Mouse (Mus musculus): ENCODE data around the gene Lcn5. TPM values are rescaled to one million over a fixed set of nuclear protein-coding genes. Genes with fewer than 3 reads are reported as not detected.

Gene Lcn5
- polyA plus RNA-seq (2015; fragmentation: Nextera tagmentation; extraction: Ambion mirVana): not detected in 2 replicates

- Histone ChIP-seq H3K9me3 (replicated peaks) (no peaks in the 10 kb centered on the region), H3K36me3 (replicated peaks) (no peaks in the 10 kb centered on the region), H3K27ac (replicated peaks) (no peak within 1 kb of the TSS), H3K27me3 (peaks cover 5% of the 10 kb centered on the region; the same call in 1 of the 2 replicates), H3K9ac (no peak within 1 kb of the TSS), H3K4me1 (replicated peaks) (no peaks in the 10 kb centered on the region), H3K4me3 (replicated peaks) (no peak within 1 kb of the TSS), H3K4me2 (no peak within 1 kb of the TSS)
- ATAC-seq (ENCODE audit: insufficient read depth): no peak
Measured at GRCm38 (mm10) chr2:25657652-25658051, at the start of gene Lcn5. Lcn5 (plus strand) TSS chr2:25657952.

DNA sequence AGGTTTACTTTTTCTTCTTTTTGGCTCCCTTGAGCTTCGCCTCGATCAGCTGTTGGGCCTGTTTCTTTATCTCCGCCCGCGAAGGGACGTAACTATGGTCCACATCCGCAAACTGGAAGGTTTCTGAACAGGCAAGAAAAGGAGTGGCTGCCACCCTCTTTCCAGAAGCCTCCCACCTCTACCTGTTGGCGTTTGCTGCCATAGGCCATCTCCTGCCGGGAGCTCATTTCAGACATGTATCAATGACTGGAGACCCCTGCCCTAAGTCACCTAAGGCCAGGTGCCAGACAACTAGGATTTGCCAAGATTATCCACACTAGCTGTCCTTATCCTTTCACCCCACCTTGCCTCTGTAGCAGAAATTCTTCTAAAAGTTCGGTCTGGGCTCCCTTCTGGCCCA, 49.1 kb upstream of the Lcn5 start:
- H3K9ac ChIP-seq: 0 out of 2 replicates have a peak overlapping the region, but pooled peaks have one; percentile 8
- no peaks in the 10 kb centered on the region for H3K9me3 ChIP-seq (replicated peaks)
- peak overlapping the region; percentile 89 for H3K4me3 ChIP-seq (replicated peaks)
- peak overlapping the region; percentile 80 for H3K4me2 ChIP-seq
- peaks cover 11% of the 10 kb centered on the region; the same call in 1 of the 2 replicates for H3K27me3 ChIP-seq
- H3K4me1 ChIP-seq (replicated peaks): peaks cover 31% of the 10 kb centered on the region
- peak overlapping the region; percentile 86; the same call in 1 of the 2 replicates for H3K27ac ChIP-seq (replicated peaks)
- no peaks in the 10 kb centered on the region; the same call in 1 of the 2 replicates for H3K36me3 ChIP-seq (replicated peaks)
- ATAC-seq (ENCODE audit: insufficient read depth): no peak
- WGBS (ENCODE audit: insufficient replicate concordance): 50% methylated on average over 10 of the region's 10 CpGs

DNA sequence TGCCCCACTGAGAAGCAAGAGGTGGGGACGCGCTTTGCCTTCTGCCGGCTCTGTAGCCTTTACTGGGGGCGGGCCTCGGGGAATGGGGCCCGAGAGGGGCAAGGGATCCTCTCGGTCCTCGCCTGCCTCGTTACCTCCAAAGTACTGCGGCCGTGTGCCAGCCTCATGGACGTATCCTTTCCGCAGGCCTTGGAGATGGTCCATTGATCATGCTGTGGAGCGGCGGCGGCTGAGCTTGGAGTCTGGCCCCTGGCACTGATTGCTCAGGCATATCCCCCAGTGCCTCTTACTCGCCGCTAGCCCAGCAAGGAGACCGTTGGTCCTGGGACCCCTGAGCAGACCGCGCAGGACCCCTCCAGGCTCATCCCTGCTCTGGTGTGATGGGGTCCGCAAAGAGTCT, 41.4 kb upstream of the Lcn5 start:
- H3K4me2 ChIP-seq: peak overlapping the region; percentile 13

GRCm38 (mm10) chr2:25617578-25617977, 40.2 kb upstream of the Lcn5 start, which contains the start of gene Ccdc183:
Ccdc183 (minus strand) TSS chr2:25617678.
- H3K36me3 ChIP-seq (replicated peaks): no peaks in the 10 kb centered on the region
- no peak within 1 kb of the TSS for H3K4me3 ChIP-seq (replicated peaks)
- ATAC-seq (ENCODE audit: insufficient read depth): no peak
- H3K9ac ChIP-seq: no peak within 1 kb of the TSS
- peaks cover 18% of the 10 kb centered on the region for H3K4me1 ChIP-seq (replicated peaks)
- H3K27me3 ChIP-seq: peaks cover 66% of the 10 kb centered on the region
- H3K9me3 ChIP-seq (replicated peaks): no peaks in the 10 kb centered on the region
- 49% methylated on average over 3 of the region's 3 CpGs for WGBS (ENCODE audit: insufficient replicate concordance)
- H3K27ac ChIP-seq (replicated peaks): no peak within 1 kb of the TSS
- no peak within 1 kb of the TSS for H3K4me2 ChIP-seq

More for the DNA sequence above, 41.4 kb upstream of the Lcn5 start:
- 18% methylated on average over 22 of the region's 22 CpGs for WGBS (ENCODE audit: insufficient replicate concordance)
- Histone ChIP-seq H3K27me3 (peaks cover 66% of the 10 kb centered on the region), H3K4me3 (replicated peaks) (no peak overlapping the region), H3K36me3 (replicated peaks) (no peaks in the 10 kb centered on the region), H3K9ac (no peak overlapping the region), H3K9me3 (replicated peaks) (no peaks in the 10 kb centered on the region), H3K4me1 (replicated peaks) (peaks cover 13% of the 10 kb centered on the region), H3K27ac (replicated peaks) (no peak overlapping the region)
- no peak for ATAC-seq (ENCODE audit: insufficient read depth)

- H3K4me1 ChIP-seq (replicated peaks): peaks cover 18% of the 10 kb centered on the region
- no peak overlapping the region for H3K9ac ChIP-seq
- no peaks in the 10 kb centered on the region for H3K9me3 ChIP-seq (replicated peaks)
- H3K27me3 ChIP-seq: peaks cover 49% of the 10 kb centered on the region
- no peak overlapping the region for H3K4me3 ChIP-seq (replicated peaks)
- H3K27ac ChIP-seq (replicated peaks): no peak overlapping the region
- 11% methylated on average over 6 of the region's 6 CpGs for WGBS (ENCODE audit: insufficient replicate concordance)
- H3K36me3 ChIP-seq (replicated peaks): no peaks in the 10 kb centered on the region
- H3K4me2 ChIP-seq: no peak overlapping the region
- no peak for ATAC-seq (ENCODE audit: insufficient read depth)
Measured at GRCm38 (mm10) chr2:25620386-25620785, 37.4 kb upstream of the Lcn5 start.

DNA sequence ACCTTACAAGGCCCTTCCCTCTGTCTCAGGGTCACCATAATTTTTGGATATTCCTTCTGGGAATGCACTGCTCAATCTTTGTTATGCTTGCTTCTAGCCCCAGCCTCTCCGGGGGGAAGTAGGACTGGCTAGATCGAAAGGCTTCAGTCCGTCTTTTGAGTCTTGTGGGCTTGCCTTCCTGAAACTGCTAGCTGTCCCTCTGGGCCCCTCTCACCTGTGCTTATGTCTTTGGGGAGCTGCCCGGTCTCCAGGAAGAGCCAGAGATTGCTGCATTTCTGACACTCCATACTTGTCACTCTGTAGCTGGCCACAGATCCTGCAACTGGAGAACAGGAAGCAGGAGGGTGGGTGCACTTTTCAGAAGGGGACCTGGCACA, 36.9 kb upstream of the Lcn5 start:
- no peak overlapping the region for H3K4me3 ChIP-seq (replicated peaks)
- peak overlapping the region; percentile 74 for H3K4me2 ChIP-seq
- H3K4me1 ChIP-seq (replicated peaks): peaks cover 17% of the 10 kb centered on the region
- H3K36me3 ChIP-seq (replicated peaks): no peaks in the 10 kb centered on the region
- H3K9me3 ChIP-seq (replicated peaks): no peaks in the 10 kb centered on the region
- WGBS (ENCODE audit: insufficient replicate concordance): 50% methylated on average over 4 of the region's 4 CpGs
- H3K9ac ChIP-seq: no peak overlapping the region
- H3K27ac ChIP-seq (replicated peaks): no peak overlapping the region
- peaks cover 44% of the 10 kb centered on the region for H3K27me3 ChIP-seq
- ATAC-seq (ENCODE audit: insufficient read depth): no peak

DNA sequence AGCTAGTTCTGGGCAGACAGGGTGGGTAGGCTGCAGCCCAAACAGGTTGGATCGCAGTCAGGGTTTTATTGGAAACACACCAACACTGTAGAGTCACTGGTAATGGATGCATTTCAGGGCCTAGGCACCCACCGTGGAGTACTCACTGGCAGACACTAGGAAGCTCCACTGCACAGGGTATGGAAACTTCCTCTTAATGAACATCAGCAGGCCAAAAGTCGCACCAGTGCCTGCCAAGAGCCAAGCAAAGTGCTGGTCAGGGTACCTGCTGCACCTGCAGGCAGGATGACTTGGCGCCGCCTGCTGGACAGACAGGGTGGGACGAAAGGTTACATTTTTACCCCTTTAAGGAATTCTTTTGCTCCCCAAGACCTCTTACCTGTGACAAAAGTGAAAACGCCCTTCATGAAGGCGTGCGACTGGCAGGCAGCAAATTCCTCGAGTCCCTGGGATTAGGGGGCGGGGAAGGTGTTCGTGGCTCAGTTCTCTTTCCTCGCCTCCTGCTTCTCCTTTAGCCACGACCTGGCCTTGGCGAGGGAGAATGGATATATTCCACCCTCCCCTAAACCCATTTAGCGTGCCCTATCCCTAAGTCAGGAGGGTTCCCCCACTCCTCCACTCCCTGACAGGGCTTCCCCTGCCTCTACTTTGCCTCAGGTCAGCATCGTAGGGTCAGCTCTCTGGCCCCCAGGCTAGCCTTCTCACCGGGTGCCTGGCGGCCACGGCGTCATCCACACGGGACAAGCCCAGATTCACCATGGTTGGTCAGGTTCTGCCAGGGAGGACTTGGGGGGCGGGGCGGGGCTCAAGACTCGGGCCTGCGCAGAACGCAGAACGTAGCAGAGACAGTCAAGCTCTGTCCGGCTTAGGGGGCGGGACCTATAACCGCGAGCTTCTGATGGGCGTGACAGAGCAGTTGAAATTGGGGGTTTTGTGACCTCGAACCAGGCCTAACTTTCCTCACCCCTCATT, 36.2 kb upstream of the Lcn5 start, which contains the start of gene Tmem141:
Gene Tmem141 (minus strand): TSS at position 777 of the 972 bp plus-strand sequence.
- Histone ChIP-seq H3K4me2 (peak within 1 kb of the TSS; percentile 74), H3K27ac (replicated peaks) (no peak within 1 kb of the TSS), H3K4me3 (replicated peaks) (peak within 1 kb of the TSS; percentile 52), H3K4me1 (replicated peaks) (peaks cover 12% of the 10 kb centered on the region), H3K9ac (no peak within 1 kb of the TSS), H3K27me3 (peaks cover 38% of the 10 kb centered on the region), H3K36me3 (replicated peaks) (no peaks in the 10 kb centered on the region), H3K9me3 (replicated peaks) (no peaks in the 10 kb centered on the region)
- ATAC-seq (ENCODE audit: insufficient read depth): peak; percentile 79
- WGBS (ENCODE audit: insufficient replicate concordance): 7% methylated on average over 34 of the region's 34 CpGs

DNA sequence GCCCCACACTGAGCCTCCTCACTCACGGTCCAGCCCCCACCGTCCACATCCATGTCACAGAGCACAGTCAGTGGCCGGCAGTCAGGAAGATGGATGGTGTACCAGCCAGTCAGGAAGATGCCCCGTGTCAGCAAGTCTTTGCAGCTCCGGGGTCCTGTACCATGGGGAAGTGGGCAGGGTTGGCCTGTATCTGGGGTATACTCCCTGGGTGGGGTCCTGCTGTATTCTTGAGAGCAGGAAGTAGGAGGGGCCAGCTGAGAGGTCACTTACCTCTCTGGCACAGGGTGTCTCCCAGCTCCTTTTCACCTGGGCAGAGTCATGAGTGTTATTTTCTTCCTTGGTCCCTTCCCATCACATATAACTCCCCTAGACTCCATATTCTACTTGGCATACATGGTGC, 31.8 kb upstream of the Lcn5 start:
- no peak overlapping the region for H3K27ac ChIP-seq (replicated peaks)
- H3K4me1 ChIP-seq (replicated peaks): peaks cover 13% of the 10 kb centered on the region
- no peaks in the 10 kb centered on the region for H3K36me3 ChIP-seq (replicated peaks)
- no peaks in the 10 kb centered on the region for H3K27me3 ChIP-seq
- H3K4me3 ChIP-seq (replicated peaks): no peak overlapping the region
- 32% methylated on average over 5 of the region's 5 CpGs for WGBS (ENCODE audit: insufficient replicate concordance)
- H3K4me2 ChIP-seq: no peak overlapping the region
- H3K9ac ChIP-seq: no peak overlapping the region
- no peak for ATAC-seq (ENCODE audit: insufficient read depth)
- H3K9me3 ChIP-seq (replicated peaks): no peaks in the 10 kb centered on the region

DNA sequence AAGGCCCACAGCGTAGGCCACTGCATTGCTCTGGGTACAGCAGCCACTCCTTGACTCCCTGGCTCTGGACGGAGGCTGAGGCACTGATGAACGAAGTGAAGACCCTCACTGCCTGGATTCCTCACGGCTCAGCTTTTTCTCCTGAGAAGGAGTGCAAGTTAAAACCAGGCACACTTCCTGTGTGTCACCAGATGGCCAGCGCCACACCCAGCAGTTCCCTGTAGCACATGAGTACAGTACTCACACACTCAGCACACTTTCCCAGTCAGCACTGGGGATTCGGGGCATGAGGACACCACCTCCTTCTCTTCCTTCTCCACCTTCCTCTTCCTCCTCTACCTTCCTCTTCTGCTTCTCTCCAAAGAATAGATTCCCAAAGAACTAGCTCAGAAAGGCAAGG, 29.9 kb upstream of the Lcn5 start, which contains the start of gene Fcna:
Gene Fcna (minus strand): TSS at position 220 of the 400 bp plus-strand sequence.
- H3K4me2 ChIP-seq: no peak within 1 kb of the TSS
- WGBS (ENCODE audit: insufficient replicate concordance): 53% methylated on average over 6 of the region's 6 CpGs
- H3K9me3 ChIP-seq (replicated peaks): no peaks in the 10 kb centered on the region
- no peaks in the 10 kb centered on the region for H3K27me3 ChIP-seq
- ATAC-seq (ENCODE audit: insufficient read depth): peak; percentile 28; the same call in 1 of the 2 replicates
- no peaks in the 10 kb centered on the region for H3K36me3 ChIP-seq (replicated peaks)
- peaks cover 3% of the 10 kb centered on the region; the same call in 1 of the 2 replicates for H3K4me1 ChIP-seq (replicated peaks)
- H3K9ac ChIP-seq: no peak within 1 kb of the TSS
- no peak within 1 kb of the TSS for H3K4me3 ChIP-seq (replicated peaks)
- H3K27ac ChIP-seq (replicated peaks): no peak within 1 kb of the TSS

- no peak overlapping the region for H3K9ac ChIP-seq
- no peaks in the 10 kb centered on the region for H3K36me3 ChIP-seq (replicated peaks)
- H3K4me2 ChIP-seq: no peak overlapping the region
- no peak for ATAC-seq (ENCODE audit: insufficient read depth)
- H3K27ac ChIP-seq (replicated peaks): no peak overlapping the region
- H3K4me1 ChIP-seq (replicated peaks): peaks cover 3% of the 10 kb centered on the region; the same call in 1 of the 2 replicates
- H3K9me3 ChIP-seq (replicated peaks): no peaks in the 10 kb centered on the region
- H3K27me3 ChIP-seq: no peaks in the 10 kb centered on the region
- no peak overlapping the region for H3K4me3 ChIP-seq (replicated peaks)
- 35% methylated on average over 4 of the region's 4 CpGs for WGBS (ENCODE audit: insufficient replicate concordance)
Measured at GRCm38 (mm10) chr2:25628738-25629137, 29.0 kb upstream of the Lcn5 start.

DNA sequence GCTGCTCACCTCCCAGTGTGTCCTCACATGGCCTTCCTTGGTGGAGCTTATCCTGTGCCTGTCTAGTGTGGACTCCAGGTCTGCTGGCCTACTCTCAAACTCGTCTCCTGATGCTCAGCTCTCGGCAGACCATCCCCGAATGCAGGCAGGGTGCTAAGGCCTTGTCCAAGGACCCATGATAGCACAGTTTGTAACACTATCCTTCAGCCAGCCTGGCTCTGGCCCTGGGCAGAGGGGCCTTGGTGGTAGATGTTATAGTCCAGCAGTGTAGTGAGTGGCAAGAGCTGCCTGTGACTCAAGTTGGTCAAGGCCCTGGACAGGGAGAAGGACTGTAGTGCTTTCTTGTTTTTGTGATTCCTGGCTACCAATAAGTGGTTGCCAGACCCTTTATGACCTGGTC, 24.1 kb upstream of the Lcn5 start:
- H3K27me3 ChIP-seq: no peaks in the 10 kb centered on the region
- no peak for ATAC-seq (ENCODE audit: insufficient read depth)
- no peak overlapping the region for H3K4me3 ChIP-seq (replicated peaks)
- H3K9me3 ChIP-seq (replicated peaks): no peaks in the 10 kb centered on the region
- H3K4me1 ChIP-seq (replicated peaks): peaks cover under 1% of the 10 kb centered on the region; the same call in 1 of the 2 replicates
- H3K4me2 ChIP-seq: no peak overlapping the region
- no peak overlapping the region for H3K27ac ChIP-seq (replicated peaks)
- no peak overlapping the region for H3K9ac ChIP-seq
- 66% methylated on average over 3 of the region's 3 CpGs for WGBS (ENCODE audit: insufficient replicate concordance)
- H3K36me3 ChIP-seq (replicated peaks): no peaks in the 10 kb centered on the region
